Mouse (Mus musculus): ENCODE results near the gene Idua. TPM values are rescaled to one million over a fixed set of nuclear protein-coding genes. Genes with fewer than 3 reads are reported as not detected.

Gene Idua
- polyA plus RNA-seq, 1 experiment = 37.1 TPM

DNA sequence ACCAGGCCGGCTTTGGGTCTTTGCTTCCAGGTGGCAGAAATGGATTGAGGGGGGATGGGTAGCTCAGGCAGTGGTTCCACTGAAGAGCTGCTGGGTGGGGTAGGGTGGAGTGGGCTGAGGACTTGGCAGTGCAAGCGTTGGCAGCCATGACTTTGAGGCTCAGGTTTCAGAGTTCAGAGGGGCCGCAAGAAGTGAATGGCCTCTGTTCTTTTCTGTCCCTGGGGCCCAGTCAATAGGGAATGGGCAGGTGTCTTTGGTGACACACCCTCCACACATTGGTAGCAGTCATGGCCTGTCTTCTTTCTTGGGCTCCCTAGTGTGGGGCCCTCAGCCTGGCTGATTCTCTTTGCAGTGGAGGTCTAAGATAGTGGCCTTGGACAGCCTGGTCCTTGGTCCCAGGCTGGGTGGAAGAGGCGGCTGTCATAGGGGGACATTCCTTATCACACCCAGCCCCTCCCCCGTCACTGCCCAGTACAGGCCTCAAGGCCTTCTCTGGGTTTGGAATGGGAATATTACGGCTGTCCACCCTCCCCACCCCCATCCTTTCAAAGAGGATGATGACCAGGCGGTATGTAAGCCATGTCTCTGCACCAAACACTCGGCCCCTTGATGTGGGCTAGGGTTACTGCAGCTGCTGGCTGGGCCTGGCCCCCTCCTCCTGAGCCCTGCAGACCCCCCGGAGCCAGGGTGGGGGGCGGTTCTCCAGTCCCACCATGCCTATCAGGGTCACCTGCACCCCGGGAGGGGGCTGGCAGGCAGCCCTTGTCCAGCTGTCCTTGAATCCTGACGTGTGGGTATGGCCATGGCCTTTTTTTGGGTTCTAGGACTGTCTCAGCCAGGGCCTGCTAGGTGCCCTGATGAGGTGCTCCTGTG is 43.9 kb downstream of the Idua start:
- no peak for DNase-seq (ENCODE audit: low read depth in 1 of 2, low spot score in 2 of 2)
- H3K4me3 ChIP-seq (ENCODE audit: extremely low read depth, insufficient read depth, insufficient read length) = no peak overlapping the region
- no peak overlapping the region for H3K27ac ChIP-seq (ENCODE audit: insufficient read depth, low read length)
- H3K4me1 ChIP-seq (ENCODE audit: control insufficient read depth, insufficient read depth, insufficient read length) = no peaks in the 10 kb centered on the region
- no peaks in the 10 kb centered on the region for H3K36me3 ChIP-seq (ENCODE audit: control insufficient read depth, insufficient read depth, low read length)
- 88% methylated on average over 12 of the region's 12 CpGs for WGBS
- TF ChIP-seq POLR2A (IDR thresholded peaks at IDR 0.05; ENCODE audit: low read depth, low read length) (no peak), CTCF (IDR thresholded peaks at IDR 0.05; ENCODE audit: extremely low read depth, insufficient read depth, insufficient read length, insufficient replicate concordance) (no peak)
- no peaks in the 10 kb centered on the region for H3K27me3 ChIP-seq (ENCODE audit: control insufficient read depth, insufficient read depth, low read length)

GRCm38 (mm10) chr5:108707758-108708157 is 47.6 kb downstream of the Idua start:
- Histone ChIP-seq H3K4me3 (ENCODE audit: extremely low read depth, insufficient read depth, insufficient read length) (no peak overlapping the region), H3K36me3 (ENCODE audit: control insufficient read depth, insufficient read depth, low read length) (no peaks in the 10 kb centered on the region), H3K27me3 (ENCODE audit: control insufficient read depth, insufficient read depth, low read length) (no peaks in the 10 kb centered on the region), H3K27ac (ENCODE audit: insufficient read depth, low read length) (no peak overlapping the region), H3K4me1 (ENCODE audit: control insufficient read depth, insufficient read depth, insufficient read length) (no peaks in the 10 kb centered on the region)
- 56% methylated on average over 2 of the region's 2 CpGs for WGBS
- no peak for TF ChIP-seq CTCF (IDR thresholded peaks at IDR 0.05; ENCODE audit: extremely low read depth, insufficient read depth, insufficient read length, insufficient replicate concordance)
- no peak for TF ChIP-seq POLR2A (IDR thresholded peaks at IDR 0.05; ENCODE audit: low read depth, low read length)
- DNase-seq (ENCODE audit: low read depth in 1 of 2, low spot score in 2 of 2) = no peak

DNA sequence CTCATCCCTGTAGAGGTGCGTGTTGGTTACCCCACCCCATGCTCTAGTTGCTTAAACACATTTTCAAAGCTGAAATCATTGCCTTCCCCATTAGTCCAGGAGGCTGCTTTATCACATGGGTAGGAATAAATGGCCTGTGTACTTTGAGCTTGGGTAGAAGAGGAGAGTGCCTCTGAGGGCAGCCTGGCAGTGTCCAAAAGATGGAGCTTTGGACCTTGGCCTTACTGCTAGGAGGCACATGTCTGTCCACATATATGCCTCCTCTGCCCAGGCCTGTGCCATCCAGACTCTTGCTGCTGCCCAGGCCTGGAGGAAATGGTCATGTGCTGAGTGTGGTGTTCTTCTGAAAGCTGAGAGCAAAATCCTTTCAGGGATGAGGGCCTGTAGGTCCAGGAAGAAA is 48.3 kb downstream of the Idua start:
- Histone ChIP-seq H3K27me3 (ENCODE audit: control insufficient read depth, insufficient read depth, low read length) (no peaks in the 10 kb centered on the region), H3K4me3 (ENCODE audit: extremely low read depth, insufficient read depth, insufficient read length) (no peak overlapping the region), H3K27ac (ENCODE audit: insufficient read depth, low read length) (no peak overlapping the region), H3K36me3 (ENCODE audit: control insufficient read depth, insufficient read depth, low read length) (no peaks in the 10 kb centered on the region), H3K4me1 (ENCODE audit: control insufficient read depth, insufficient read depth, insufficient read length) (no peaks in the 10 kb centered on the region)
- TF ChIP-seq POLR2A (IDR thresholded peaks at IDR 0.05; ENCODE audit: low read depth, low read length) = no peak
- TF ChIP-seq CTCF (IDR thresholded peaks at IDR 0.05; ENCODE audit: extremely low read depth, insufficient read depth, insufficient read length, insufficient replicate concordance) = no peak
- no peak for DNase-seq (ENCODE audit: low read depth in 1 of 2, low spot score in 2 of 2)
- WGBS = 81% methylated on average over 1 of the region's 1 CpGs

- Histone ChIP-seq H3K4me1 (ENCODE audit: control insufficient read depth, insufficient read depth, insufficient read length) (no peaks in the 10 kb centered on the region), H3K4me3 (ENCODE audit: extremely low read depth, insufficient read depth, insufficient read length) (no peak overlapping the region), H3K27me3 (ENCODE audit: control insufficient read depth, insufficient read depth, low read length) (no peaks in the 10 kb centered on the region), H3K36me3 (ENCODE audit: control insufficient read depth, insufficient read depth, low read length) (no peaks in the 10 kb centered on the region), H3K27ac (ENCODE audit: insufficient read depth, low read length) (no peak overlapping the region)
- WGBS = 75% methylated on average over 6 of the region's 6 CpGs
- TF ChIP-seq CTCF (IDR thresholded peaks at IDR 0.05; ENCODE audit: extremely low read depth, insufficient read depth, insufficient read length, insufficient replicate concordance) = no peak
- no peak for TF ChIP-seq POLR2A (IDR thresholded peaks at IDR 0.05; ENCODE audit: low read depth, low read length)
- no peak for DNase-seq (ENCODE audit: low read depth in 1 of 2, low spot score in 2 of 2)
Observed at GRCm38 (mm10) chr5:108708981-108709731, 49.0 kb downstream of the Idua start.

GRCm38 (mm10) chr5:108711968-108712367 is 51.8 kb downstream of the Idua start:
- DNase-seq (ENCODE audit: low read depth in 1 of 2, low spot score in 2 of 2) = no peak
- 79% methylated on average over 6 of the region's 6 CpGs for WGBS
- H3K27me3 ChIP-seq (ENCODE audit: control insufficient read depth, insufficient read depth, low read length) = no peaks in the 10 kb centered on the region

GRCm38 (mm10) chr5:108713096-108713495 is 53.0 kb downstream of the Idua start:
- Histone ChIP-seq H3K4me3 (ENCODE audit: extremely low read depth, insufficient read depth, insufficient read length) (no peak overlapping the region), H3K27me3 (ENCODE audit: control insufficient read depth, insufficient read depth, low read length) (no peaks in the 10 kb centered on the region), H3K36me3 (ENCODE audit: control insufficient read depth, insufficient read depth, low read length) (no peaks in the 10 kb centered on the region), H3K4me1 (ENCODE audit: control insufficient read depth, insufficient read depth, insufficient read length) (no peaks in the 10 kb centered on the region), H3K27ac (ENCODE audit: insufficient read depth, low read length) (no peak overlapping the region)
- DNase-seq (ENCODE audit: low read depth in 1 of 2, low spot score in 2 of 2) = no peak
- 91% methylated on average over 2 of the region's 2 CpGs for WGBS
- TF ChIP-seq POLR2A (IDR thresholded peaks at IDR 0.05; ENCODE audit: low read depth, low read length) (no peak), CTCF (IDR thresholded peaks at IDR 0.05; ENCODE audit: extremely low read depth, insufficient read depth, insufficient read length, insufficient replicate concordance) (no peak)

More at GRCm38 (mm10) chr5:108711968-108712367, 51.8 kb downstream of the Idua start:
- no peaks in the 10 kb centered on the region for H3K4me1 ChIP-seq (ENCODE audit: control insufficient read depth, insufficient read depth, insufficient read length)
- no peak overlapping the region for H3K4me3 ChIP-seq (ENCODE audit: extremely low read depth, insufficient read depth, insufficient read length)
- no peak overlapping the region for H3K27ac ChIP-seq (ENCODE audit: insufficient read depth, low read length)
- TF ChIP-seq POLR2A (IDR thresholded peaks at IDR 0.05; ENCODE audit: low read depth, low read length) = no peak
- TF ChIP-seq CTCF (IDR thresholded peaks at IDR 0.05; ENCODE audit: extremely low read depth, insufficient read depth, insufficient read length, insufficient replicate concordance) = no peak
- H3K36me3 ChIP-seq (ENCODE audit: control insufficient read depth, insufficient read depth, low read length) = no peaks in the 10 kb centered on the region
